Mouse (Mus musculus) adrenal gland, adult 18-20 months (tissue): ENCODE results near the gene Amhr2. TPM values are rescaled to one million over a fixed set of nuclear protein-coding genes. Genes with fewer than 3 reads are reported as not detected.

ENCODE experiments used
- DNase-seq, 2 experiments: peaks; one replicate each; pipeline ENCODE4 v3.0.0; 2021 to 2022; ENCODE audit warnings: low spot score in 2 of 2
- long read RNA-seq, 2 experiments: library from polyadenylated mRNA; stranded (forward); transcript quantifications; one replicate each; pipeline ENCODE4 v2.0.0; 2021
- total RNA-seq, 2 experiments: library from RNA; stranded (reverse); gene quantifications; 1 replicate in 1 of 2; 2 replicates in 1 of 2; pipeline ENCODE4 v1.2.3; 2021

Gene Amhr2
- total RNA-seq, result 1 to 10 TPM; 1.5 to 2.0 TPM
- long read RNA-seq, experiment 1, result 0 reads
- long read RNA-seq, experiment 2, partial matches to known transcripts, result 0 of 2 reads
- long read RNA-seq, experiment 2, other reads (novel, unspliced or antisense), result 0 of 2 reads

- no peak for DNase-seq
Observed at GRCm38 (mm10) chr15:102445146-102445545, at the start of gene Amhr2. Gene Amhr2 (plus strand): TSS chr15:102445367.

GRCm38 (mm10) chr15:102398629-102399028 lies 46.5 kb upstream of the Amhr2 start:
- no peak for DNase-seq

- peak; percentile 83 to 85 for DNase-seq
Observed at GRCm38 (mm10) chr15:102399229-102400221, 45.6 kb upstream of the Amhr2 start.

- DNase-seq, result no peak
Observed at GRCm38 (mm10) chr15:102400476-102401045, 44.6 kb upstream of the Amhr2 start.

GRCm38 (mm10) chr15:102401278-102401677 lies 43.9 kb upstream of the Amhr2 start:
- no peak for DNase-seq

- no peak for DNase-seq
Observed at GRCm38 (mm10) chr15:102402210-102402609, 43.0 kb upstream of the Amhr2 start.

GRCm38 (mm10) chr15:102404608-102405488 lies 40.3 kb upstream of the Amhr2 start:
- DNase-seq, result no peak

- DNase-seq, result peak; percentile 87 to 92
Observed at GRCm38 (mm10) chr15:102405489-102406195, 39.5 kb upstream of the Amhr2 start, which contains the start of gene Sp1. Gene Sp1 (plus strand): TSS chr15:102406143.

GRCm38 (mm10) chr15:102406196-102406911 lies 38.8 kb upstream of the Amhr2 start:
- DNase-seq, result peak; percentile 86

GRCm38 (mm10) chr15:102406912-102407580 lies 38.1 kb upstream of the Amhr2 start:
- DNase-seq, result no peak

GRCm38 (mm10) chr15:102407681-102408557 lies 37.2 kb upstream of the Amhr2 start:
- no peak for DNase-seq

- no peak for DNase-seq
Observed at GRCm38 (mm10) chr15:102408558-102409130, 36.5 kb upstream of the Amhr2 start.

GRCm38 (mm10) chr15:102409286-102409685 lies 35.9 kb upstream of the Amhr2 start:
- no peak for DNase-seq

GRCm38 (mm10) chr15:102411077-102411476 lies 34.1 kb upstream of the Amhr2 start:
- DNase-seq, result no peak

GRCm38 (mm10) chr15:102413687-102414086 lies 31.5 kb upstream of the Amhr2 start:
- DNase-seq, result no peak

GRCm38 (mm10) chr15:102417524-102417923 lies 27.6 kb upstream of the Amhr2 start:
- DNase-seq, result no peak

- no peak for DNase-seq
Observed at GRCm38 (mm10) chr15:102420986-102421385, 24.2 kb upstream of the Amhr2 start.

- no peak for DNase-seq
Observed at GRCm38 (mm10) chr15:102421437-102421836, 23.7 kb upstream of the Amhr2 start.
